Mouse (Mus musculus) E14TG2a.4 (cell line): Measurements from ENCODE around the gene Nup133.

Source experiments
- CTCF ChIP-seq: conservative IDR thresholded peaks from 2 replicates; pipeline ENCODE4 v1.5.1; 2014; ENCODE audit warnings: low read length
- POU5F1 ChIP-seq: IDR thresholded peaks from 2 replicates; pipeline ENCODE4 v1.6.1; 2014; ENCODE audit warnings: low read length, borderline replicate concordance

GRCm38 (mm10) chr8:123950077-123950802 lies 1.2 kb upstream of the Nup133 start:
- TF ChIP-seq CTCF (peak; percentile 81), POU5F1 (no peak)
